Mouse (Mus musculus) hindbrain, embryonic 11.5 days (tissue): Measurements from ENCODE around the gene Hist1h3b. TPM values are rescaled to one million over a fixed set of nuclear protein-coding genes. Genes with fewer than 3 reads are reported as not detected.
A peak's percentile ranks its signal among the peaks of the same experiment; 100 is the strongest.
"Not testable (repeated sequence)": the region's sequence is repeated elsewhere in the genome, so short reads cannot be mapped to it uniquely, and the experiment has no call there.

ENCODE experiments used
- ATAC-seq: fragments of 200-750 bp; cut with Nextera tagmentation; 2 replicates; pipeline ENCODE4 v1.8.0; 2017; ENCODE audit warnings: mild to moderate bottlenecking, moderate TSS enrichment, moderate library complexity; ENCODE audit not compliant: low FRiP score
- DNase-seq: peaks from one replicate; pipeline ENCODE4 v3.0.0-alpha.2; 2015; ENCODE audit warnings: low spot score
- H3K27ac ChIP-seq: fragments of 300-500 bp; sonication (generic); 2 replicates; pipeline ENCODE4 v1.5.1; 2014; ENCODE audit warnings: mild to moderate bottlenecking, low read depth, low read length
- H3K27me3 ChIP-seq: fragments of 300-500 bp; sonication (generic); 2 replicates; pipeline ENCODE4 v1.6.1; 2014; ENCODE audit warnings: mild to moderate bottlenecking, low read length, moderate library complexity, mixed read lengths; ENCODE audit not compliant: control insufficient read depth, insufficient read depth
- H3K36me3 ChIP-seq: fragments of 300-500 bp; sonication (generic); 2 replicates; pipeline ENCODE4 v1.6.1; 2014; ENCODE audit warnings: mild to moderate bottlenecking, low read length, moderate library complexity, mixed read lengths; ENCODE audit not compliant: control insufficient read depth, insufficient read depth
- H3K4me1 ChIP-seq: fragments of 300-500 bp; sonication (generic); replicated peaks from 2 replicates; pipeline ENCODE4 v1.6.1; 2014; ENCODE audit warnings: low read length, mixed read lengths; ENCODE audit not compliant: control insufficient read depth, insufficient read depth
- H3K4me2 ChIP-seq: fragments of 300-500 bp; sonication (generic); replicated peaks from 2 replicates; pipeline ENCODE4 v1.6.1; 2014; ENCODE audit warnings: mild to moderate bottlenecking, low read depth, low read length
- H3K4me3 ChIP-seq: fragments of 300-500 bp; sonication (generic); 2 replicates; pipeline ENCODE4 v1.5.1; 2014; ENCODE audit warnings: low read depth, low read length
- H3K9ac ChIP-seq: fragments of 300-500 bp; sonication (generic); 2 replicates; pipeline ENCODE4 v1.6.1; 2014; ENCODE audit warnings: low read depth, low read length
- H3K9me3 ChIP-seq: fragments of 300-500 bp; sonication (generic); 2 replicates; pipeline ENCODE4 v1.6.1; 2016; ENCODE audit warnings: low read length; ENCODE audit not compliant: control insufficient read depth
- WGBS: fragments of 180-500 bp; shearing (Covaris S2); extraction: QIAGEN DNeasy Blood & Tissue Kit; methylation state at CpG from one replicate; pipeline ENCODE4 v1.1.7; 2014; 5-methylcytosine and 5-hydroxymethylcytosine counted together
- polyA plus RNA-seq: library from polyadenylated mRNA; unstranded; fragments of >200 nt; fragmentation: Nextera tagmentation; extraction: Ambion mirVana; gene quantifications from 2 replicates; pipeline ENCODE4 v1.2.1, GENCODE M21; 2014

Gene Hist1h3b
- 6.5 and 10.7 TPM in 2 replicates for polyA plus RNA-seq

DNA sequence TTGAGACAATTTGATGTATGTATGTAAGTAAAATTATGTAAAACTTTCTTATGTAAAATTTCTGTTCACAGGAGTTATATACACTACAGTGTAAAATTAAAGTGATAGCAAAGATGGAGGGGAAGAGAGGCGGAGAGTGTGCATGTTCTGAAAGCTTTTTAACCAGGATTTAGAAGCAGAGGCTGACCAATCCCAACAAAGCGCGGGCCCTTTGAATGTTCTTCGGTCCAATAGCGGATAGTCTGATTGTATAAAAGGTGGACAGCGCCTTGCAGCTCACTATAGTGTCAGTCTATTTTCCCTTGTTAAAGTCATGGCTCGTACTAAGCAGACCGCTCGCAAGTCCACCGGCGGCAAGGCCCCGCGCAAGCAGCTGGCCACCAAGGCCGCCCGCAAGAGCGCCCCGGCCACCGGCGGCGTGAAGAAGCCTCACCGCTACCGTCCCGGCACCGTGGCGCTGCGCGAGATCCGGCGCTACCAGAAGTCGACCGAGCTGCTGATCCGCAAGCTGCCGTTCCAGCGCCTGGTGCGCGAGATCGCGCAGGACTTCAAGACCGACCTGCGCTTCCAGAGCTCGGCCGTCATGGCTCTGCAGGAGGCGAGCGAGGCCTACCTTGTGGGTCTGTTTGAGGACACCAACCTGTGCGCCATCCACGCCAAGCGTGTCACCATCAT is at the start of gene Hist1h3b:
Hist1h3b (plus strand) TSS at position 201 of the 675 bp plus-strand sequence.
- peak within 1 kb of the TSS; percentile 54 for H3K4me2 ChIP-seq
- WGBS, result 0% methylated on average over 15 of the region's 47 CpGs
- ATAC-seq, result peak; percentile 89

GRCm38 (mm10) chr13:23702801-23703200 is 49.3 kb upstream of the Hist1h3b start:
- WGBS, result 87% methylated on average over 2 of the region's 2 CpGs
- not testable (repeated sequence) for DNase-seq, H3K9ac ChIP-seq, ATAC-seq, H3K36me3 ChIP-seq, H3K9me3 ChIP-seq, H3K27ac ChIP-seq, H3K4me3 ChIP-seq, H3K4me1 ChIP-seq, H3K4me2 ChIP-seq, H3K27me3 ChIP-seq

More for the DNA sequence above, at the start of gene Hist1h3b:
- H3K36me3 ChIP-seq, H3K9me3 ChIP-seq, H3K27me3 ChIP-seq, H3K4me1 ChIP-seq: not testable (repeated sequence)
- DNase-seq, result peak; percentile 95
- H3K4me3 ChIP-seq, result peak within 1 kb of the TSS; percentile 39
- peak within 1 kb of the TSS; percentile 90 for H3K27ac ChIP-seq
- peak within 1 kb of the TSS; percentile 65 for H3K9ac ChIP-seq

GRCm38 (mm10) chr13:23705751-23706356 is 46.2 kb upstream of the Hist1h3b start:
- no peaks in the 10 kb centered on the region for H3K9me3 ChIP-seq
- no peak overlapping the region for H3K4me3 ChIP-seq
- H3K9ac ChIP-seq, result no peak overlapping the region
- H3K27me3 ChIP-seq, result no peaks in the 10 kb centered on the region
- ATAC-seq (no peak), DNase-seq (no peak)
- no peak overlapping the region for H3K27ac ChIP-seq
- 97% methylated on average over 7 of the region's 7 CpGs for WGBS
- H3K4me1 ChIP-seq, result peaks cover 3% of the 10 kb centered on the region; the same call in 1 of the 2 replicates
- H3K36me3 ChIP-seq, result no peaks in the 10 kb centered on the region
- H3K4me2 ChIP-seq, result no peak overlapping the region

GRCm38 (mm10) chr13:23706771-23707170 is 45.3 kb upstream of the Hist1h3b start:
- ATAC-seq (no peak), DNase-seq (no peak)
- H3K4me2 ChIP-seq, result no peak overlapping the region
- no peak overlapping the region for H3K9ac ChIP-seq
- H3K4me1 ChIP-seq, result peaks cover 3% of the 10 kb centered on the region; the same call in 1 of the 2 replicates
- H3K27ac ChIP-seq, result no peak overlapping the region
- H3K36me3 ChIP-seq, result no peaks in the 10 kb centered on the region
- no peaks in the 10 kb centered on the region for H3K9me3 ChIP-seq
- 92% methylated on average over 12 of the region's 12 CpGs for WGBS
- H3K4me3 ChIP-seq, result no peak overlapping the region
- no peaks in the 10 kb centered on the region for H3K27me3 ChIP-seq

DNA sequence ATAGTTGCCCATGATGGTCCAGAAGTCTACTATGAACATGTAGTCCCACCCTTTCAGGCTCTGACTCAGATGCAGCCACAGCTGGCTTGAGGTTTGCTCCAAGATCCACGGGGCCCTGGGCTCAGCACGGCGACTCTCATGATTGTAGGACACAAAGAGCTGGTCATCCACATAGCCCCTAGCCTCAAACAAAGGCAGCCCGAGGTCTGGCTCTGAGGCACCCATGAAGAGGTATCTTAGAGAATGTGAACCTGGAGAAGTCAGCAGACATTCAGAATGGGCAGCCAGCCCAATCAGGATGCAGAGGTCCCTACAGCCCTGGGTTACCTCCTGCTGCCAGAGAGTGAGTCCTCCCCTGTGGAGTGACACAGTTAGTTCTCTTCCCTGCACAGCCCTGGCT is 44.0 kb upstream of the Hist1h3b start:
- H3K36me3 ChIP-seq, result no peaks in the 10 kb centered on the region
- H3K27ac ChIP-seq, result no peak overlapping the region
- H3K9ac ChIP-seq, result no peak overlapping the region
- H3K27me3 ChIP-seq, result no peaks in the 10 kb centered on the region
- no peak for ATAC-seq
- H3K4me3 ChIP-seq, result no peak overlapping the region
- H3K9me3 ChIP-seq, result no peaks in the 10 kb centered on the region
- DNase-seq, result no peak
- WGBS, result 88% methylated on average over 4 of the region's 4 CpGs
- H3K4me2 ChIP-seq, result no peak overlapping the region
- peaks cover 3% of the 10 kb centered on the region; the same call in 1 of the 2 replicates for H3K4me1 ChIP-seq

DNA sequence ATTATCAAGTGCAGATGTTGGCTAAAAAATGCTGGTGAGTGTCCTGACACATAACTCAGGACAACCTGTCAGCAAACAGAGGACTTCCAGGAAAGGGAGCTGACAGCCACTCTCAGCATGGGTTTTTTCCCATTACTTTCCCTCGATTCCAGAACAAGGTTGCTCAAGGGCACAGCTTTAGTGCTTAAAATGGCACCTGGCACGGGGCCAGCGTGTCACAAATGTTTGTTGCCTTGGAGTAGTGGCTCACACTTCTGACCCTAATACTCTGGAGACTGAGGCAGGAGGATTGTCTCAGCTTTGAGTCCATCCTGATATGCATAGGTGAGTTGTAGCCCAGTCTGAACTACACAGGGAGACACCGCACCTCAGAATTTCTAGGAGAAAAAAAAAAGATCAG is 43.4 kb upstream of the Hist1h3b start:
- no peak overlapping the region for H3K4me2 ChIP-seq
- H3K9ac ChIP-seq, result no peak overlapping the region
- no peak overlapping the region for H3K4me3 ChIP-seq
- DNase-seq (no peak), ATAC-seq (no peak)
- H3K27ac ChIP-seq, result no peak overlapping the region
- H3K9me3 ChIP-seq, result no peaks in the 10 kb centered on the region
- no peaks in the 10 kb centered on the region for H3K27me3 ChIP-seq
- peaks cover 3% of the 10 kb centered on the region; the same call in 1 of the 2 replicates for H3K4me1 ChIP-seq
- H3K36me3 ChIP-seq, result no peaks in the 10 kb centered on the region
- 80% methylated on average over 4 of the region's 4 CpGs for WGBS

DNA sequence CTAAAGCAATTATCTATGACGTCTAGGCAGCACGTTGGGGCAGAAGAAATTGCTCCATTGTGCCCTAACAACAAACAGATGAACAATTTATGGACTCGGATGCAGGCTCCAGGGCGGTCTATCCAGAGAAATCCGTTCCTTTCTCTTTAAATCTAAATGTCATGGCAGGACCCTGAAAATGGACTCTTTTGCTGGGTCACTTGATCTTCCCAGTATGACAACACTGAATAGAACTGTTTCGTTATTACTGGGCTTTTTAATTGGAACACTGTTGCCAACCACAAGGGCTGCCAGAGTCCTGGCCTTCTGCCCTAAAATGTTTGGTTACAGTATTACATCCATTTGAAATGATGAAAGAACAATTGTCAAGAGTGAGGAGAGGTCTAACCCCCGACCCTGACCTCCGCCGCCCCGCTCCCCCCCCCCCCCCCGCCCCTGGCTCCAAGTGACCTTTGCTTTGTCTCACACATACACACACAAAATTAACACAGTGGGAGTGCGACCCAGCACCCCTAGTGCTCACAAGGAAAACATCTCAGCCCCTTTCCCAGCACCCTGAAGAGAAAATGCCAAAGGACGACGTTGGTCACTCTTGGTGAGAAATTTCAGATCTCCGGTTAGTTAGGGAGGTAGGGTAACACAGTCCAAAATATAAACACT is 42.2 kb upstream of the Hist1h3b start:
- H3K4me2 ChIP-seq, result peak overlapping the region; percentile 57
- DNase-seq (no peak), ATAC-seq (no peak)
- H3K4me1 ChIP-seq, result peaks cover 3% of the 10 kb centered on the region; the same call in 1 of the 2 replicates
- no peaks in the 10 kb centered on the region for H3K9me3 ChIP-seq
- H3K9ac ChIP-seq, result peak overlapping the region; percentile 16
- H3K27ac ChIP-seq, result no peak overlapping the region
- H3K27me3 ChIP-seq, result no peaks in the 10 kb centered on the region
- H3K4me3 ChIP-seq, result peak overlapping the region; percentile 22
- 11% methylated on average over 15 of the region's 15 CpGs for WGBS
- no peaks in the 10 kb centered on the region for H3K36me3 ChIP-seq

DNA sequence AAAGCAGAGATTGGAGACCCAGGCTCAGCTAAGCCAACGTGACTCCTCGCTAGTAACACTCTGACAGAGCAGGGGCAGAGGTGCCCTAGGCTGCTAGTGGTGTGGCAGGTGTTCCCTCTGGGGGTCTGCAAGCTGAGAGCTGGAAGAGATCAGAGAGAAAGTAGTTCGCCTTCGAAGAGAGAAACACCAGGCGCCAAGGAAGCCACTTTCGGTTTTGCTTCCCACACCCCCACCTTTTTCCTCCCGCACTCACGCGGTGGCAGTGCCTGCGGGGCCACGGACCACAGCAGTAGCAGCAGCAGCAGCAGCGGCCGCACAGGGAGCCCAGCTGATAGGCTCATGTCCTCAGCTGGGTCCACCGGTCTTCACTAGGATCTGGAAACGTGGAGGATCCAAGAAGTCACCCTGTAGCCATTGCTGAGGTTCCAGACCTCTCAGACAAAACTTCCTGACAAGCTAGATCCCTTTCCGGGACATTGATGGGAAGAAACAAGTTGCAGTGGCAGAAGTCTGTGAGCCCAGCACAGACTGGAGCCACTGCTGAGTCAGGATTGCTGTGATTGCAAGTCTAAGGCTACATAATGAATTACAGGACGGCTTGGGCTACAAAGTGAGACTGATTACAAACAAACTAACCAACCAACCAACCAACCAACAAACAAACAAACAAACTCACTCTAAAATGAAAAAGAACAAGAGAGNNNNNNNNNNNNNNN is 41.5 kb upstream of the Hist1h3b start, which contains the start of gene Hfe:
Hfe (minus strand) TSS at position 481 of the 716 bp plus-strand sequence.
- peak within 1 kb of the TSS; percentile 22 for H3K4me3 ChIP-seq
- H3K4me1 ChIP-seq, result peaks cover 3% of the 10 kb centered on the region; the same call in 1 of the 2 replicates
- H3K27me3 ChIP-seq, result no peaks in the 10 kb centered on the region
- H3K9ac ChIP-seq, result peak within 1 kb of the TSS; percentile 16
- DNase-seq (peak; percentile 57), ATAC-seq (no peak; the same call in 1 of the 2 replicates)
- H3K27ac ChIP-seq, result no peak within 1 kb of the TSS
- peak within 1 kb of the TSS; percentile 57 for H3K4me2 ChIP-seq
- no peaks in the 10 kb centered on the region for H3K9me3 ChIP-seq
- no peaks in the 10 kb centered on the region for H3K36me3 ChIP-seq
- 2% methylated on average over 17 of the region's 17 CpGs for WGBS
